Mouse (Mus musculus) retina, postnatal 1 day (tissue): Measurements from ENCODE around the gene Traf3.

Experiments
- DNase-seq: peaks from one replicate; pipeline ENCODE4 v3.0.0-alpha.2; 2012

Traf3 gene

GRCm38 (mm10) chr12:111165831-111166591 is at the start of gene Traf3:
Gene Traf3, plus strand, starts transcription at chr12:111166370.
- peak; percentile 91 for DNase-seq

DNA sequence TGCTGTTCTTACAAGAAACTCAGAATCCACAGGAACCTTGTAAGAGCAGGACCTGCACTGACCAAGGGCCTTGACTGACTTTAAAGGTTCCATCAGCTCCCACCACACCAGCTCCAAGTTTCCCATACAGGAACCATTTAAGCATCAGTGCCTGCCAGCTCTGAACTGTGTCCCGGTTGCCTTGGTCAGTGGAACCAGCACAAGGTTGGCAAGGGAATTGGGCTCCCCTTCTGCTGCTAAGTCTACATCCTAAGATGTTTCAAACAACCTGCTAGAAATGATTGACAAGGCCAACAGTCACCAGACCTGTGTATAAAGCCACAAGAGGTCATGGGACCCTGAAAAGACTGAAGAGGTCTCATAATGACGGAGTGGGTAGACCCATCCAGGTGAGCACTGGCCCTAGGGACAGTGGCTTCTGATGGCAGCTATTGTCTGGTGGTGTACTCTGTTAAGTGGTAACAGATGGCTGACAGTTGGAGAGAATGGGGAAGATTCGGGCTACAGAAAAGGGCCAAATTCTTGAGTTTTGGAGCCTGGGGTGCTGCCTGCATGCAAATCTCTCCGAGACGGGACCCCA is 46.6 kb upstream of the Traf3 start:
- no peak for DNase-seq

- DNase-seq, result no peak
Observed at GRCm38 (mm10) chr12:111120976-111121645, 45.1 kb upstream of the Traf3 start.

DNA sequence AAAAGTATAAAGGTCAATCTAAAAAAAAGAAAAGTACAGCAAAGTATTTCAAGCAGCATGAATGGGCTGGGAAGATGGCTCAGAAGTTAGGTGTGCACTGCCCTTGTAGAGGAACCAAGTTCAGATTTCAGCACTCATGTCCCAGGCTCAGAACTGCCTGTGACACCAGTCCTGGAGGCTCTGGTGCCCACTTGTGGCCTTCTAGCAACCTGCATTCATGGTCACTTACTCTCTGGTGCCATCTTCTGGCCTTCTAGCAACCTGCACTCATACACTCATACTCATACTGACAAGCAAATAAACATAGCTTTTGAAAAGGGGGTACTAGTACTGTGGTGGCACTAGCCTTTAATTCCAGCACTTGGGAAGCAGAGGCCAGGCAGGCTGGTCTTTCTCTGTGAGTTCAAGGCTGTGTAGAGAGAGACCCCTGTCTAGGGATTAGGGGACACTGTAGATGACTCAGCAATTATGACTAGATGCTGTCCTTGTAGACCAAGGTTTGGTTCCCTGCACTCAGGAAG is 43.8 kb upstream of the Traf3 start:
- no peak for DNase-seq

DNA sequence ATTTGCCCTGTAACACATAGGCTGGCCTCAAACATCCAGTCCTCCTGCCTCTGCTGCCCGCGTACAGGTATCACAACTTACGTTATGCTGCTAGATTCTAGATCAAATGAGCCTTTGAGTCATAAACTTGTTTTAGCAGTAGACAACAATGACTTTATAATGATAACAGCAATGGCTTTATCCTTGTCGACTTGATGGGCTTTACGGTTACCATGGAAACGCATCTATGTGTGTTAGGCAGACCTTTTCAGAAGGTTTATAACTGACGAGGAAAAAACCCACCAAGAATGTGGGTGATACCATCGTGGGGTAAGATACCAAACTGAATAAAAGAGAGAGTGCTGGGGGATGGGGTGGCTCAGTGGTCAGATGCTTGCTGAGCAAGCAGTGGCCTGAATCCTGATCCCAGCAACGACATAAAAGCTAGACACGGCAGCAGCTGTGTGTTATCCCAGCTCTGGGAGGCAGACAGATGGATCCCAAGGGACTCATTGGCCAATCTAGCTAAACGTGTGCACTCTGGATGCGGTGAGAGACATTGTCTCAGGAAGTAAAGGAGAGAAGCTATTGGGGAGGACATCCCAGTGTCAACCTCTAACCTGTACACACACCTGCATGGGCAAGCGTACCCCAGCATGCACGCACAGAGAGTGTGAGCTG is 41.4 kb upstream of the Traf3 start:
- DNase-seq, result peak; percentile 48

DNA sequence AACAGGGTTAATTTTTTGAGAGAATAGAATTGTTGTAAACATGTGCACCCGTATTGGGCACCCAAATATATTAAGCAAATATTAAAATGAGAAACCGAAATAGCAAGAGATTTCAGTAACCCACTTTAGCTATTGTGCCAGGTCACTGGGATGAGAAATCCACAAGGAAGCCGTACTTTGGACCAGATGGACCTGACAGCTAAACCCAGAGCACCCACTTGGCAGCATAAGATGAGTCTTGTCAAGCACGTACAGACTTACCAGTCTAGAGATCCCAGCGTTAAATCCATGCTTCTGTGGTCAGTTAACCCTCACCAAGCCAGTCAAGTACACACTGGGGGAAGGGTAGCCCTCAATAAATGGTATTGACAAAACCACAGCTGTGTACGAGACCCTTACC is 40.5 kb upstream of the Traf3 start:
- DNase-seq, result peak; percentile 38

- DNase-seq, result no peak
Observed at GRCm38 (mm10) chr12:111134169-111134568, 32.0 kb upstream of the Traf3 start.

DNA sequence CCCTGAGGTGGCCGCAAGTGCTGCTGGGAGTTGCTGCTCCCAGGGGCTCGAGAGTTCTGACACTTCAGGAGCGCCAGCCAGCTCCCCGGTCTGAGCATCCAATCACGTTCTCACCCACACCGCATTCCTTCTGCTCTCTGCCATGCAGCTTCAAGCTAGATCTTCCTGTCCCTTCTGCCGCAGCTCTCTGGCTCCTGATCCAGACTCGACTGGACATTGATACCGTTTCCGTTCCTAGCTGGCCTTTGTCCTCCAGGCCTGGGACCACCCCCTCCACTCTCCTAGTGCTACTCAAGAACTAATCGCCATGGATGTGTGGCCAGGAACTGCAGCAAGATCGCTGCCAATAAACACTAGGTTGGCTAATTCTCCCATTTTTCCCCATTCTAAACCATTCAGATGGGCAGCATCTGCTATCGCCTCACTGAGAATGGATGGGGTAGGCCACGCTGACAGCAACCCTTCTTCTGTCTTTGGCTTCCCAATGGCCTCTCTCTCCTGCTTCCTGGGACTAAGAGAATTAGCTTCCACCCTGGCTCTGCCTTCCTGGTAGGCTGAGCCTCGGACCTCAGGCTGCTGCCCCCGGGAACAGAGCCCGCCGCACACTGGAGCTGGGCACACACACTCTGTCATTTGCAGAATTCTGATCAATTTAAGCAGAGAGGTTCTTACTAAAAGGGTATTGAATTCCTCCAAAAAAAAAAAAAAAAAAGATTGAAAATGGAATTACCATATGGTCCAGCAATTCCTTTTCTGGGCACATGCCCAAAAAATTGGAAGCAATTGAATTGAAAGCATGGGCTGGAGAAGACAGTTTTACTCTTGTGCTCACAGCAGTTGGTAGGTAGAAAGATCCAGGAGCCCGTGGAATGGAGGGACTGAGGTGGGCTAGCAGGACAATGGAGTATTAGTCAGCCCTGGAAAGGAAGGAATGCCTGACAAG is 31.1 kb upstream of the Traf3 start:
- no peak for DNase-seq

DNA sequence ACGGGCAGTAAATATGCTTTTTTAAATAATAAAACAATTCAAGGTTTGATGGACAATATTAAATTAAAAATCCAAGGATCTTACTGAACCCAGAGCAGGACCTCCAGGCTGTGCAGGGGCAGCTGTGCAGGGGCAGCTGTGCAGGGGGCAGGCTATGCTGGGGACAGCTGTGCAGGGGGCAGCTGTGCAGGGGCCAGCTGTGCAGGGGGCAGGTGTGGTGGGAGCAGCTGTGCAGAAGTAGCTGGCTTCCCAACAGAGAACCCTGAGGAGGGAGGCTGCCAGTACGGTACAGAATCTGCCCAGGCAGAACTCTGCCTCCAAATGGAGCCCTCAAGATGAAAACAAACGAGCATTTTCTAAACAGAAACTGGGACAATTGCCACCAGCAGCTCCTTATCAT is 30.2 kb upstream of the Traf3 start:
- DNase-seq, result no peak

- no peak for DNase-seq
Observed at GRCm38 (mm10) chr12:111137079-111137478, 29.1 kb upstream of the Traf3 start.

DNA sequence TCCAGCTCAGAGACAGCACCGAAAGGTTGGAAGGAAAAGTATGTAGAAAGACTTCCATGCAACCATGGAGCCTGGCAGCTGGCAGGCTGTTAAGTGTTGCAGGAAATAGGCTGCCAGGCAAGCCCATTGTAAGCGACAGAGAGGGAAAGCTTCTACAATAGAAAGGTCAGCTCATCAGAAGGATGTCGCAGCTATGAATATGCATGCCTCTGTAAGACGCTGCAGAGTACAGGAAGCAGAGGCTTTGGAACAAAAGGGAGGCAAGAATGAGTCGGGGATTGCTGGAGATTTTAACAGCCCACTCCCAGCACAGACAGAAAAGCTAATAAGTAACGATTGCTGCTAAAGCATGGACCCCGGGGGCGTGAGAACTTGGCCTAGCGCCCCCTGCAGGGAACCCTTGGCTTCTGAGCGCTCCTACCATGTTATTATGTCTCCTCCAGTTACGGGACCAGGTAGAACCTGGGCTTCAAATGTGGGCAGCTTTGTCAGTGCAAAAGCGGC is 23.1 kb upstream of the Traf3 start:
- DNase-seq, result peak; percentile 60

GRCm38 (mm10) chr12:111143509-111144063 is 22.6 kb upstream of the Traf3 start:
- no peak for DNase-seq

GRCm38 (mm10) chr12:111144598-111144997 is 21.6 kb upstream of the Traf3 start:
- no peak for DNase-seq

DNA sequence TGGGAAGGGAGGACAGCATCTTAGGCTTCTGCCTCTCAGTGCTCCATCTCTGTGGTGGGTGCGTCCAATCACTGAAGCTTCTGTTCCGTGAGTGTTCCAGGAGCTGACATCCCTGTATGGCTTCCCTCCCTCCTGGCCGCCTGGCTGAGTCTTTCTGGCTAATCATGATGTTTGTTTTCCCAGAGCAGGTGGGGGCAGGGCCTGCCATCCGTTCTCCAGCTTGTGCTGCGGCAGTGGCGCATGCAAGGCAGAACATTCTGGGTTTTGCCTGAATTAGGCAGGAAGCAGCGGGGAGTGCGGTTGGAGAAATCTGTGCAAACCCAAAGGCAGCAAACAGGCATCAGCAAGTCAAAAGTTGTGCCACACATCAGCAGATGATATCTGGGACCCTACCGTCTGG is 20.9 kb upstream of the Traf3 start:
- DNase-seq, result peak; percentile 45

GRCm38 (mm10) chr12:111149495-111150235 is 16.5 kb upstream of the Traf3 start:
- no peak for DNase-seq

- DNase-seq, result no peak
Observed at GRCm38 (mm10) chr12:111150236-111150596, 16.0 kb upstream of the Traf3 start.

- no peak for DNase-seq
Observed at GRCm38 (mm10) chr12:111151422-111152156, 14.6 kb upstream of the Traf3 start.

- DNase-seq, result no peak
Observed at GRCm38 (mm10) chr12:111152579-111152978, 13.6 kb upstream of the Traf3 start.

GRCm38 (mm10) chr12:111152981-111153710 is 13.0 kb upstream of the Traf3 start:
- no peak for DNase-seq
